Mouse (Mus musculus) urinary bladder, postnatal 0 days (tissue): ENCODE results near the gene Bsph1. TPM values are rescaled to one million over a fixed set of nuclear protein-coding genes. Genes with fewer than 3 reads are reported as not detected.

Experiments
- polyA plus RNA-seq: library from polyadenylated mRNA; unstranded; fragments of >200 nt; fragmentation: Nextera tagmentation; extraction: Ambion mirVana; gene quantifications from 2 replicates; pipeline ENCODE4 v1.2.1, GENCODE M21; 2015

Gene Bsph1
- polyA plus RNA-seq, result not detected in 2 replicates

DNA sequence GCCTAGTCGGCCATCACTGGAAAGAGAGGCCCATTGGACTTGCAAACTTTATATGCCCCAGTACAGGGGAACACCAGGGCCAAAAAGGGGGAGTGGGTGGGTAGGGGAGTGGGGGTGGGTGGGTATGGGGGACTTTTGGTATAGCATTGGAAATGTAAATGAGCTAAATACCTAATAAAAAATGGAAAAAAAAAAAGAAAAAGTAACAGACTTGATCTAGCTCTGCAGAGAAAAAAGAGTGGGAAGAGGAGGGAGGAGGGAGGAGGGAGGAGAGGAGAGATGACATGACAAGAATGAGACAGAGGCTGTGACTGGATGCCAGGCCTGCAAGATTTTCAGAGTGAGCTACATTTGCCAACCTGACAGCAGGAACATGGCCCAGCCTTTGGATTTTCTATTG lies at the start of gene Bsph1:
Gene Bsph1, plus strand, starts transcription at position 301 of the 400 bp plus-strand sequence.

Other genes starting within 250 kb of the Bsph1 start
- gene Vmn1r89, start 237.8 kb upstream of the Bsph1 start, polyA plus RNA-seq, result not detected in 2 replicates
- 28.3 and 35.2 TPM in 2 replicates for gene Lig1, start 173.6 kb upstream of the Bsph1 start, polyA plus RNA-seq
- gene Zswim9, start 172.1 kb upstream of the Bsph1 start, polyA plus RNA-seq, result 3.8 and 4.8 TPM in 2 replicates
- 0.11 and 0.15 TPM in 2 replicates for gene Pla2g4c, start 126.2 kb upstream of the Bsph1 start, polyA plus RNA-seq
- not detected in 2 replicates for gene Cabp5, start 52.7 kb upstream of the Bsph1 start, polyA plus RNA-seq
- gene Bsph2, start 120.2 kb downstream of the Bsph1 start, polyA plus RNA-seq, result not detected in 2 replicates
- gene Sult2a5, start 173.1 kb downstream of the Bsph1 start, polyA plus RNA-seq, result not detected in 2 replicates